Mouse (Mus musculus) G1E-ER4 (cell line): ENCODE measurements around the gene Fam170b. TPM values are rescaled to one million over a fixed set of nuclear protein-coding genes. Genes with fewer than 3 reads are reported as not detected.

ENCODE experiments used
- GATA1 ChIP-seq: IDR thresholded peaks from one replicate; pipeline ENCODE4 v1.8.0; 2012; ENCODE audit warnings: low read length, inconsistent platforms
- polyA plus RNA-seq: library from polyadenylated mRNA; stranded (reverse); fragments of >175 nt; gene quantifications from 2 replicates; pipeline ENCODE4 v1.2.3, GENCODE M21; 2012

Fam170b gene
- polyA plus RNA-seq, 1 experiment: not detected

GRCm38 (mm10) chr14:32859831-32860569 is 26.2 kb downstream of the Fam170b start:
- TF ChIP-seq GATA1: no peak

- no peak for TF ChIP-seq GATA1
Observed at GRCm38 (mm10) chr14:32861149-32861581, 27.4 kb downstream of the Fam170b start.

GRCm38 (mm10) chr14:32861656-32862055 is 27.9 kb downstream of the Fam170b start:
- TF ChIP-seq GATA1: no peak

DNA sequence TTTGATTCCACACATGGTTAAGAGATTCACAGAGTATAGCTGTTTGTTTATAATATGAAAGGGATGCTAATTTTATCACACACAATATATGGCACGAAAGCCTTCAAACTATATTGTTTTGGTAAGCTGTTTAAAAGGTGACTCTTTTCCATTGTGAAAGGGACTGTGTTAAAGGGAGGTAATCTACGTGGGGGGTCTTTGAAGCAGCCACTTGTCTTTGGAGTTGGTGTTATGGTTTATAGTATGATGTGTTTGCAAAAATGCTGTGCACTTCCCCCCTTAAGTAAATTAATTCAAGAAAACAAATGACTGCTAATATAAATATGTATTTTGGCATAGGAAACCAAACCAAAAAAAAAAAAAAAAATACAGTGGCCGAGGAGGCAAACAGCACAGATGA is 31.6 kb downstream of the Fam170b start:
- no peak for TF ChIP-seq GATA1

DNA sequence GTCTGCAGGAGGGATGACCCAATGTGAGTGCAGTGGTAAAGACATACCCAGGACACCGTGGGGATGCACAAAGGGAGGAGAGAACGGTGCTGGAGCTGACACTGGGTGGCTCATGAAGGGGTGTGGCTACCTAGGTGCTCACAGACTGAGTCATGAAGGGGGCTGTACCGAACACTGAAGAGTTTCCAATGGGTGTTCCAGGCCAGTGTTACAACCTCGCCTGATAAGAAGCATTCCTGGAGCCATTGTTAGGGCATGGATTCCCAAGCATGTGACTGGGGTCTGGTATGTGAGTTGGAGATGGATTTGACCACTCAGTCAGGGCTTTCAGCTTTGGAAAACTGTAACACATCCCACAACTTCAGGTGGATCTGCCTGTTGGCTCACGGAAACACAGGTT is 38.2 kb downstream of the Fam170b start:
- TF ChIP-seq GATA1: no peak

- TF ChIP-seq GATA1: no peak
Observed at GRCm38 (mm10) chr14:32877549-32877948, 43.8 kb downstream of the Fam170b start.

DNA sequence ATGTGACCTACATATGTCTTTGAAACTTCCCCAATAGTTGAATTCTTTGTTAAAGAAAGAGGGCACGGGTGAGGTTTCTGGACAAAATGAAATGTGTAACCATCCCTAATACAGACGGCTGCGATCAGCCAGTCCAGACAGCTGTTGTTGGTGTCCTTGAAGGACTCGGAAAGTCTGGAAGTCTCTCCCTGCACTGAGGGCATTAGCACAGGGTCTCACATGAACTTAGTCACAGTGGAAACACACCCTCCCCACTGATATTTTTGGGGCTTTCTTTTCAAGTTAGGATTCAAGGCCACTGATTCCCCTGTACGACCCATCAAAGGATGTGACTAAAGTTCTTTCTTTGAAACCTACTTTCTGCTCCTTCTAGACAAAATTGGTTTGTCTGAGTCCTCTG is 46.6 kb downstream of the Fam170b start:
- no peak for TF ChIP-seq GATA1

- TF ChIP-seq GATA1: no peak
Observed at GRCm38 (mm10) chr14:32881693-32882092, 47.9 kb downstream of the Fam170b start.

Other genes starting within 250 kb of the Fam170b start
- not detected in 2 replicates for gene Prrxl1, start 234.6 kb upstream of the Fam170b start, polyA plus RNA-seq
- not detected in 2 replicates for gene 3425401B19Rik, start 148.7 kb upstream of the Fam170b start, polyA plus RNA-seq
- not detected in 2 replicates for gene Tmem273, start 48.0 kb upstream of the Fam170b start, polyA plus RNA-seq
- gene Vstm4, start 22.8 kb downstream of the Fam170b start, polyA plus RNA-seq: not detected in 2 replicates
- not detected in 2 replicates for gene Lrrc18, start 157.4 kb downstream of the Fam170b start, polyA plus RNA-seq